Mouse (Mus musculus) brain, embryonic 14.5 days (tissue): ENCODE data around the gene Cep128.

ENCODE experiments used
- CTCF ChIP-seq: fragments of 200-500 bp; IDR thresholded peaks from 2 replicates; pipeline ENCODE4 v1.5.1; 2012; ENCODE audit warnings: inconsistent platforms, mild to moderate bottlenecking, moderate library complexity, borderline replicate concordance; ENCODE audit not compliant: insufficient read depth, insufficient read length; ENCODE audit errors: extremely low read depth
- POLR2A ChIP-seq: fragments of 200-500 bp; IDR thresholded peaks from 2 replicates; pipeline ENCODE4 v1.6.1; 2012; ENCODE audit warnings: mild to moderate bottlenecking, inconsistent platforms, borderline replicate concordance; ENCODE audit not compliant: poor library complexity, insufficient read depth, insufficient read length, severe bottlenecking; ENCODE audit errors: extremely low read depth

- TF ChIP-seq POLR2A (no peak), CTCF (no peak)
Observed at GRCm38 (mm10) chr12:91412461-91413182, 28.4 kb upstream of the Cep128 start.
